Mouse (Mus musculus) common myeloid progenitor, adult 5-6 weeks (primary cell): ENCODE results near the gene Tpi1. TPM values are rescaled to one million over a fixed set of nuclear protein-coding genes. Genes with fewer than 3 reads are reported as not detected.
"Not testable (repeated sequence)": the region's sequence is repeated elsewhere in the genome, so short reads cannot be mapped to it uniquely, and the experiment has no call there.

ENCODE experiments used
- ATAC-seq: replicated peaks from 2 replicates; pipeline ENCODE4 v1.8.0; 2016; ENCODE audit warnings: low read depth, mild to moderate bottlenecking, moderate TSS enrichment, inconsistent platforms; ENCODE audit not compliant: poor library complexity, severe bottlenecking
- total RNA-seq: library from RNA; stranded (forward); fragments of 200-1000, 187-1606 nt; gene quantifications from 2 replicates; pipeline ENCODE4 v1.2.3, GENCODE M21; 2017

Tpi1 gene
- total RNA-seq, 1 experiment from 2014 or later = 197 TPM

DNA sequence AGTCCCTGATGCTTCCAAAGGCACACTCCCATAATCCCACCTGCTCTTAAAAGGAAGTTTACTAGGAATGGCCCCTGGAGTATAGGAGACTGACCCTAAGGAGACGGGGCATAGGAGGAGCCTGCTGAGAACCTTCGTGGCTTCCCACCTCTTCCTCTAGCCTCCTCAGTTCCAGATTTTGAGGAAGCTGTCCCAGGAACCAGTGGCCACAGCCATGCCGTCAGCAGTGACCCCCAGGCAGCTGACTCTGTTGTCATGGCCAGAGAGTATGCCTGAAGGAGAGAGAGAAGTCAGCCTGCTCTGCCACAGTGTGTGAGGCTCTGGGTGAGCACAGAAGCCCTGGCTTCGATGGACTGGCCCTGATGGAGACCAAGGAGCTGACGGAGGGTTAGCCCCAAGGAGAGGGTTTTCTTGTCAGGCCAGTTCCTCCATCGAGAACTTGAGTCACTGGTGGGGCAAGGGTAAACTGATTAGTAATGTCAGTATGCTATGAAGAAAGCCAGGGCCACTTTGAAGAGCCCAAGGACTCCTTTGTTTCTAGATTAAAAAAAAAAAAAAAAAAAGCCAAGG lies 20.5 kb upstream of the Tpi1 start:
- no peak for ATAC-seq

DNA sequence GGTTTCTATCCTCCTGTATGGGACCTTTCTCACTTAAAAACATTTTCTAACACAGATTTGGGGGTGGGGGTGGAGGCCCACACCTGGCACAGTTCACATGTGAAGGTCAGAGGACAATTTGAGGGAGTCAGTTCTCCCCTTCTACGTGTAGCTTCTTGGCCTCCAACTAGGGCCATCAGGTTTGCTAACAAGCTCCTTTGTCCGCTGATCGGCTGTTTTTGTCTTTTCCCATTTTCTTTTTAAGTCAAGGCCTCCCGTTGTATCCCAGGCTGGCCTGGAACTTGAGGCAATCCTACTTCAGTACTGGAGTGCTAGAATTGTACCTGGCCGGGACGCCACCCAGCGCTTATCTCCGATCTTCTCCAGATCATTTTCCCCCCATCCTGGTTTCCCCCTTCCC lies 17.6 kb upstream of the Tpi1 start:
- ATAC-seq = no peak

DNA sequence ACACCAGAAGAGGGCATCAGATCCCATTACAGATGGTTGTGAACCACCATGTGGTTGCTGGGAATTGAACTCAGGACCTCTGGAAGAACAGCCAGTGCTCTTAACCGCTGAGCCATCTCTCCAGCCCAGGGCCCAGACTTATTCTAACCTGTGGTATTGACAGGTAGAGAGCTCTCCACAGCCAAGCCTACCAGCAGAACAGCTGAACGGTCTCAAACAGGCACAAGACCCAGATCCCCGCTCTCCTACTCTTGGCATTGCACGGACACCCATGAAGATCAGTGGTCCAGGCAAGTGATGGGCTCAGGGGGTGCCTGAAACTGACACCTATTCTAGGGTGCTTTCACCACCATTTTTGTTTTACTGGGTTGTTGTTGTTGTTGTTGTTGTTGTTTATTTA lies 17.1 kb upstream of the Tpi1 start:
- not testable (repeated sequence) for ATAC-seq

DNA sequence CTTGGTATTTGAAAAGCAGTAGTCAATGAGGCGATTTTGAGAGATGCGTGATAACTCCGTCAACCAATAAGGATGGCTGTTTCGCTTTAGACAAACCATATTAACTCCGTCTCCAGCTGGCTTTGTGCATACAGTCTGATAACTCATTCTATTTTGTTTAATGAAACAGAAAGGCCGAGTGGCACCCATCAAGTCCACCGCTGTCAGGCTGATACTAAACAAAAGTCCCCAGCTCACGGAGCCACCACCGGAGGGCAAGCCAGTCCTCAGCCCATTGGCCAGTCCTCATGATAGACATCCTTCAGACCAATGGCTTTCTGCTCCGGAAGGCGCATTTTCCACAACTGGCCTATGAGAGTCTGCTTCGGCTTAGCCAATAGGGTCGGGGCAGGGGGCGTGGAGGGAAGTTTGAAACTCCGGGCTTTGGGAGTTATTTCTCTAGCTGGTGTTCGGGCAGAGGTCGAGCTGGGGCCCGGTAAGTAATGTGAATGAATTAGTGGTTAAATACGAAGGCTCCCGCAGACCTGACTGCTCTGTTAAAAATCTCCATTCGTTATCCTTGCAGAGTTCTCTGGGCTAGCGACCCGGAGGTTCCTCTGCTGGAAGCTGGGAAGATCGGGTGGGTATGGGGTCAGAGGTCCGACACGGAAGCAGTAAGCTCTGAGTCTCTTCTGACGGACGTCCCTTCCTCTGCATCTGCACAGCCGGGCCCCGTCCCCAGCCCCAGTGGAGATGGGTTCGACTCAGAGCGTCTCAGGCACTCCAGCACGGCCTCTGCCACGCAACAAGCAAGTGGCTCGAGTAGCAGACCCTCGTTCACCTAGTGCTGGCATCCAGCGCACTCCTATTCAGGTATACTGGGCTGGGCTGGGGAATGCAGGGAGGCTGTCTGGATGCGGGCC lies 16.0 kb upstream of the Tpi1 start:
- ATAC-seq = peak; percentile 61

DNA sequence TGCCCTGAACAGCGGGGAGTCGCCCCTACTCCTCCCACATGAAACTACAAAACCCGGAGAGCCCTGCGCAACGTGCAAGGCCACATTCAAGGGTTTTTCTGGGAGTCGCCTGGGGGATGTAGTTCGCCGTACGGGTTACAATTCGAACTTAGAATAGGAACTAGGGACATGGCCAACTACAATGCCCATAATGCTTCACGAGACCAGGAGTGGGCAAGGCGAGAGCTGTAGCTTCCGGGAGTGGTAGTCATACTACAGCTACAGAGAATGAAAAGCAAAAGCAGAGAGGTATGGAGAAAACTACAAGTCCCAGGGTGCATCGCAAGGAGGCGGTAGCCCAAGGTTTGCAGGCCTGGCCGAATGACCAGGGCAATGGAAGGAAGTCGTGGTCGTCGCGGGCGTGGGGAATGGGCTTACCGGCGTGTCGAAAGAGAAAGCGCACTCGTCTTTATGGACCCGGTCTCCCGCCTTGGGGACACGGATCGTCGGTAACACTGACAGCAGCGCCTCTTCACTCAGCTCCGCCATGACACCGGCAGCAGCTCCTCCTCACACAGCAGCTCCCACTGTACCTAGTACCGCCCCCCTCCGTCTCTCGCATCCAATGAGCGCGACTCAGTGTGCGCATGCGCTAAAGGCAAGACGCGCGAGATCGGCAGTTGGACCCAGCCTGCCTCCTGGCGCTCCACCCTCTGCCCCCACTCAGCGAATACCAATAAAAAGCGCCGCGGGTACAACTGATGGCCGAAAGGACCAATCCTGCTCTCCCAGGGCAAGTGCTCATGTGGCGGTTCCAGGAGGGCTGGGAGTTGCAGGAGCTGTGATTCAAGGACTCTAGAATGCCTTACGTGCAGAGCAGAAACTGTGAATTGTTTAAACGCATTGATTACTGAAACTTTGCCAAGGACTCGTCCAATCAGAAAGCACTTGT lies 15.0 kb upstream of the Tpi1 start, which contains the start of the genes Usp5 and Cdca3:
Usp5 (minus strand) TSS at position 617 of the 931 bp plus-strand sequence.
Cdca3 (plus strand) TSS at position 680 of the 931 bp plus-strand sequence.
- peak; percentile 75 for ATAC-seq

DNA sequence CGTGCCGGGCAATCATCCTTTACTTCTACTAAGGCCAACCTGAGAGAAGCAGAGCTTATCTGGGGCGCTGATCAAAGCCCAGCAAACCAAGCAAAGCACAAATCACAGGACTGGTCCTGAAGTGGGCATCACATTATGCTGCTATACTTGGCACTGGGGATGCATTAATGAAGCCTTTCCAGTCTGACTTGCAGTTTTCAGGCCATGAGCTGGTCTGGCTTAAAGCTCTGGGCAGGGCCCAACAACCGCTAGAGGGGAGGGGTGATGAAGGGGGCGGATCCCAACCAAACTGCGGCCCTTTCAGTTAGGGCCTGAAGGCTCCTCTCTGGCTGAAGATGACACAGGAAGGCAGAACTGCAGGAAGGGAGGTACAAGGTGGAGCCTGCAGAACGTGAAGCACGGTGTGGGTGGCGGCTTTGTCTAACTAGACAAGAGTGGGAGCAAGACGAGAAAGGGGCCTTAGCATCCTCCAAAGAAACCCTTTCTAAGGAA lies 14.1 kb upstream of the Tpi1 start:
- peak; percentile 34 for ATAC-seq

DNA sequence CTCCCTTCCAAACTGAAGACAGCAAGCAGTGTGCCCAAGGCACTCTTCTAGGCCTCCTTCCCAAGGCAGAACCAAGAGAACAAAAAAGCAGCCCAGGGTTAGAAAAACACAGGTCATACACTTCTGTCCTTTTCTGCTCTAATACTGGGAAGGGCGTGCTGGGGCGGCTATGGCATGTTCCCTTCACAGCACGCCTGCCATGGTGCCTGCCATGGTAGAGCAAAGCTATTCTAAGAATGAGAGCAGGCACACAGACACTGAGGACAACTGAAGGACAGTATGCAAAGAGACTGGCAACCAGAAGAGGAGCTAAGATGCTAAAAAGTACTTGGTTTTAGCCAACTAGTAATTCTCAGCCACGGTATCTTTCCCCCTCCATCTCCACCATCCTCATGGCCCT lies 8.0 kb upstream of the Tpi1 start:
- no peak for ATAC-seq

DNA sequence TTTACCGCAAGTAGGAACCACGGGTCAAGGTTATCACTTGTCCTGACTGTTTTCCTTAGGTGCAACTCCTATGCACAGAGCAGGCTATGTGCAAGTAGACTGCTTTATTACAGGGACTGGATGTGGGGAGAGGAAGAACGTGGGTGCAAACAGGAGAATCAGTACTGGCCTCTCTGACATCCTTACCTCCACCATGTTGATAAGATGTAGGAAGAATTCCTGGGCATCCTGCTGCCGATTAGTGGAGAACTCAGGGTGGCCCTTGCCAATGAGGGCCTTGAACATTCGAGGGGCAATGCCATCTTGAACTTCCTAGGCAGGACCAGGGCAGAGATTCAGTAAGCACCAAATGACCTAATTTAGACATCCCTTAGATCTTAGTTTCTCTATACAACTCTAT lies 6.8 kb upstream of the Tpi1 start:
- no peak for ATAC-seq

DNA sequence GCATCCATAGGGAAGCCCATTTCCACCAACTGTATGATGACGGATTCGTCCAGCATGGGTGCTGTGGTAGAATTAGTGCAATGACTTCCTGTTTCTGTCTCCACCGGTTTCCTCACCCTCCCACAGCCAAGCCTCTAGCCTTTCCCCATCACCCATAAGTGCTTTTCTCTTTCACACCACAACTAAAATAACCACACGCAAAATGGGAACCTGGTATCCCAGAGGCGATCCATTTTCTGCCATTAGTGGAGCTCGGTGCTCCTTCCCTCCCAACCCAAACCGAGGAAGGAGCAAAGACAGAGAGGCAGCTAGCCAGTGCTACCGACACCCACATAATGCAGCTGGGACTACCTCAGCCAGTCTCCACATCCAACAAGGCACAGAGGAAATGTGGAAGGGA lies 3.9 kb upstream of the Tpi1 start:
- peak; percentile 55 for ATAC-seq

DNA sequence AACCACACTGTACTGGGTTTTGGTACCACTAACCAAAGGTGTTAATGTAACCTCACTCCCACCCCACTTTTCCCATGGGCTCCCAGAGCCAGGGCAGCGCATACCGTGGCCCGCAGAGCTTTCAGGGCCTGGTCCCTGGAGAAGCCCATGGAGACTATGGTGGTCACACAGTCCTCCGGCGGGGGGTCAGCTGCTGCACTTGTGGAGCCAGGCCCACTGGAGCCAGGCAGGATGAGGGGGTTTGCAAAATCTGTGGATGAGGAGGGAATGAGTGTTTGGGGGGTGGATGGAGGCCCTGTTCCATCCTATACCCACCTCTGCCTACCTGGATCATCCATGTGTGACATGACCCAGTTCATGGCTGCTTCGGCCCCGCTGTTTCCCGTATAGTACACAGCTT lies 3.5 kb upstream of the Tpi1 start:
- ATAC-seq = no peak

DNA sequence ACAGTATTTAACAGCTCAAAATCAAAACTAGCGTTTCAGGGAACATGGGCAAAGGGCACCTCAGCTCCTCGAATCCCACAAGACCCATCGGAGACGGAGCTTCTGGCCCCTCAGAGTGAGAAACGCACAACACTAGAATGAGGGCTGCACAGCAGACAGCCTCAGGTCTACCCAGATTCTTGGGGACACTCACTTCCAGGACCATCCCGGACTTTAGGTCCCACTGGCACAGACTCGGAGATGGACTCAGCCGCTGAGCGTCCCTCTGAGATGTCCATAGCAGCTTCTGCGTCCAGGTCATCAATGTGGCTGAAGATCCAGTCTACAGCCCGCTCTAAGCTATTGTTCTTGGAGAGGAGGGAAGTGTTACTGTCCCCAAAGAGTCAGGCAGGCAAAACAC lies 3.0 kb upstream of the Tpi1 start:
- ATAC-seq = no peak

DNA sequence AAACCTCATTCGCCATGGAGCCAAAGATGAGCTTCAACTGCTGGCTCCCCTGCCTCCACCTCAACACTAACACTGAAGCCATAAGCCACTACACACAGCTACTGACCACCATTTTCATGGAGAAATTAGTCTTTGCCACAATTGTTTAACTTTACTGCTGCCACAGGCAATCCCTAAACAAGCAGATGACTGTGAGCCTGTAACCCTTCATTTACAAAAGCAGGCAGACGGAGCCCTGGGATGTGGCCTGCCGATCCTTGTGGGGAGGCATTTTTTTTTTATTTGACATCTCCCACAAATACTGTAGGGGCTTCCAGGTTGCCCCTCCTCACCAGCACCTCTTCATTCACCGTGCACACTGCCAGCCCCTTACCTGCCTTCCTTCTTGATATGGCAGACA lies 2.5 kb upstream of the Tpi1 start:
- no peak for ATAC-seq

DNA sequence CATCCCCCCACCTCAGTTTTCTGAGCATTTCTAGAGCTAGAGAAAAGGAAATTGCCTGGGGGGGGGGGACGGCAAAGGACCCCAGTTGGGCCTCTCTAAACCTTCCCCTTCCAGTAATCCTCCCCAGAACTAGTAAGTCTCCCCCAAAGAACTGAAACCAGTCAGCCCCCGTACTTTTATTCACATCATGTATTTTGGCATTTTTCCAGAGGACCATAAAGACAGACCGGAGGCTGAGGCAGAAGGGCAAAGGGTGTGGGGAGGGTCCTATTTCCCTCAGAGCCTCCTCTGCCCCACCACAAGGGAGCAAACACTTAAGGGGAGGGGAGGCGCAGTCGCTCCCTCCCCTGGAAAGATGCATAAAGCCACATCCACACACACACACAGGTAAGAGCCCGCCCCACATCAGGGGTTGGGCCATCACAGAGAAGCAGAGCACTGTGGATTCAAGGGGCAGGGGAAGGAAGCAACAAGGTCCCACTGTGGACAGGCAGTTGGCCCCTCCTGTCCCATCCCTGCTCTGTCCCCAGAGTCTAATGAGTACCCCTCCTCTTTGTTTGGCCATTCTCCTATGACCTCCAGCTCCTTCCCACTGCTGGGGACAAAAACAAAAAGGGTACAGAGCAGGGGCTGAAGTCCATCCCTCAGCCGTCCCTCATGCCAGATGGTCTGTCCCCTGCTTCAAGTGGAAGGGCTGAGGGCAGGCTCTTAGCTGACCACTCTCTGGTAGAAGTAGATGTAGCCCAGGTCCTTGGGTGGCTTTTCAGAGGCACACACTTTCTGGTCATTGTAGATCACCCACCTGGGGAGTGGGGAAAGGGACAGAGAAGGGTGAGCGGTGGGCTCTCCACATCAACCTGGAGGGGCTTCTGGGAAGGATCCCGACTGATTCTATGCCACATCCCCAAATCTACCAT lies 1.0 kb upstream of the Tpi1 start:
- no peak for ATAC-seq

DNA sequence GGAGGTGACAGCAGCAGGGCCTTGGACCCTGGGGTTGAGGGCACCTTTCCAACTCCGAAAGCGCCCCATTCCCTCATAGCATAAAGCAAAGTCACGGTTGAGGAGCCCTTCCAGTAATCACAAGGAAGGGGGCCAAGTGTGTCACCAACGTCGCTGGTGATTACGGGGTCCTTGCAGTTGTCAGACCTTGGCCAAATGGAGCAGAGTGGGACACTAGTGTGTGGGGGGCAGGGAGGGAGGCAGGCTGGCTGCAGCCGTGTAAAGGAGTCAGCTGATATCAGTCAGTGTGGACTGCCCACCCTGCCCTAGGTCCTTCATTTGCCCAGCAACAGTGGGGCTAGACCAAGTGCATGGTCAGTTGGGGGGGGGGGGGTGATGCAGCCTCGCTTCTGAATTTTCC lies 352 bp upstream of the Tpi1 start:
- peak; percentile 4; the same call in 1 of the 2 replicates for ATAC-seq

DNA sequence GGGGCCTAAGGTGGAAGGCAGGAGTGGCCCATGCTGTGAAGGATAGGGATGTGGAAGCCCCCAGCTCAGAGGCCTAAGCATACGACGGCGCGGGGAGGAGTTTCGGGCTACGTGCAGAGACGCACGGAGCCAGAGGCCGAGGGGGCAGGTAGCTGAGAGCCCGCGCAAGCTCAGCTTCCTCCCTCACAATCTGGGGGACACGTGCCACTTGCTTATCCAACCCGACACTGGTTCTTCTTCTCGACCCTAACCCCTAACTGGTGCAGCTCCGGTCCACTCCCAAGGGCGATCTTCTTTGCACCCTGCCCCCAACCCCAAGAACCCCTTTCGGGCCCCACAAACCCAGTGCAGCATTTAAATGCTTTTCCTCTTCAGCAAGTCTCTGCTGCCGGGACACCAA lies 600 bp downstream of the Tpi1 start:
- ATAC-seq = peak; percentile 34

DNA sequence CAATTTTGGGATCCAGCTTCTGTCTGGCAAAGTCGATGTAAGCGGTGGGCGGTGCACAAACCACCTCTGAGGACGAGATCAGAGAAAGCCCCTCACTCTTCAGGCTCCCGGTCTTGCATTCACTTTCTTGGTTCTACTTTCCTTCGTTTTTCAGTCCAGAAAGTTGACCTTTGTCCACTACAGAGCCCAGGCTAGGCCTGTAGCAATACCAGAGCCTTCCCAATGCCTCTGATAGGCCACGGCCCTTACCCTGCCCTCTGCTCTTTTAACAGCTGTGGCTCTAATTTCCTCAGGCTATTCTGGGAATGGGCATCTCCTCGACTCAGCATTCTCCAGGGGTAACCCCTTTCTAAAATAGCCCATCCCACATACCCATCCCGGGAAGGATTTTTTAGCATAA lies 1.2 kb downstream of the Tpi1 start:
- ATAC-seq = no peak

DNA sequence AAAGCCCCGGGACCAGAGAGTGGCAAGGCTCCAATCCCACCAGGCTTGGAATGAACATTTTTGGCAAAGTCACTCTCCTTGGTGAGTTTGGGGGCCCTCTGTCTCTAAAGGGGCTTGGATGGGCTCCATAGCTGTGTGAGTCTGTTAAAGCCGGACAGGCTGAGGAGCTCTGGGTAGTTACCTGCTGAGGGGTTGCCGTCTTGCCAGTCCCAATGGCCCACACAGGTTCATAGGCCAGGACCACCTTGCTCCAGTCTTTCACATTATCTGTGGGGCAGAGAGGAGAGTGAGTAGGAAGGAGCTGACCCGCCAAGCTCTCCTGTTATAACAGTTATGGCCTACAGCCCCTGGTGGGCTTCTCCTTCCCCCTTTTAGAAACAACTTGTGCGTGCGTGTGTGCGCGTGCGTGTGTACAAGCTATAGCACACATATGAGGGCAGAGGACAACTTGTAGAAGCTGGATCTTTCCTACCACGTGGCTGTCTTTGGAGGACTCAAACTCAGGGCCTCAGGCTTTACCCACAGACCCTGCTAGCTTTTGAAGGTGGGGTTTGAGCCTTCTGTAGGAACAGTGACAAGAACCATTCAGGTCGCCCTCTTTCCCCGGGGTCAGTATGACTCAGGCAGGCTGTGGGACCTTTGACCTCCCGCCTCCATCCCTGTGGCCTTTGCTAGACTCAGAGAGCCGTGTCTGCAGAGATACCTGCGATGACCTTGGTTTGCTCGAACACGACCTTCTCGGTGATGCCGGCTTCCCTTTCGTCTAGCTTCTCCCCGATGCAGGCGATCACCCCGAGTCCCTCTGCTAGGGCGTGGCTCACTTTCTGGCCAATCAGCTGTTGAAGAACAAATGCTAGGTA lies 2.2 kb downstream of the Tpi1 start:
- no peak for ATAC-seq

DNA sequence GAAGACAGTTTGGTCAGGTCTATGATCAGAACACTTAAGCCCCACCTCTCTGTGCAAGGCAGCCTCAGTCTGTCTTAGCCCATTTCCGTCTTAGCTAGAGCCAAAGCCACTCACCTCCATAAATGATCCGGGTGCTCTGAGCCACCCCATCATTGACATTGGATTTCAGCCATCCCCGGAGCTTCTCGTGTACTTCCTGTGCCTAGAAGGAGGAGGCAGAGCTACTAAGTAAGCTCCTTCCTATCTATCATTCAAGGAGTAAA lies 2.8 kb downstream of the Tpi1 start:
- no peak for ATAC-seq
